Mouse (Mus musculus) liver, embryonic 14.5 days (tissue): ENCODE measurements around the gene Sec14l3. TPM values are rescaled to one million over a fixed set of nuclear protein-coding genes. Genes with fewer than 3 reads are reported as not detected.

ENCODE experiments used
- ATAC-seq: fragments of 200-750 bp; cut with Nextera tagmentation; 2 replicates; pipeline ENCODE4 v1.8.0; 2017; ENCODE audit warnings: moderate number of reproducible peaks, mild to moderate bottlenecking, moderate library complexity; ENCODE audit not compliant: insufficient read depth
- DNase-seq, 3 experiments: peaks; one replicate each; pipeline ENCODE4 v3.0.0-alpha.2; 2012 to 2013; ENCODE audit warnings: low read depth in 3 of 3, low spot score in 3 of 3
- H3K27ac ChIP-seq: fragments of 300-500 bp; sonication (generic); 2 replicates; pipeline ENCODE4 v1.5.1; 2014; ENCODE audit warnings: moderate library complexity, mild to moderate bottlenecking, control low read depth, inconsistent platforms
- H3K27me3 ChIP-seq: fragments of 300-500 bp; sonication (generic); 2 replicates; pipeline ENCODE4 v1.6.1; 2014; ENCODE audit warnings: mild to moderate bottlenecking, low read length, moderate library complexity; ENCODE audit not compliant: control insufficient read depth, insufficient read depth
- H3K36me3 ChIP-seq: fragments of 300-500 bp; sonication (generic); replicated peaks from 2 replicates; pipeline ENCODE4 v1.6.1; 2014; ENCODE audit warnings: low read depth; ENCODE audit not compliant: control insufficient read depth, insufficient read depth
- H3K4me1 ChIP-seq, 2 experiments: fragments of 200-500 bp in 1 of 2; fragments of 300-500 bp in 1 of 2; sonication (generic) in 1 of 2; replicated peaks; 2 replicates each; pipeline ENCODE4 v1.6.1; 2012 to 2014; ENCODE audit warnings: antibody characterized with exemption in 1 of 2, inconsistent platforms in 1 of 2, low read length in 1 of 2; ENCODE audit not compliant: control insufficient read depth in 2 of 2, insufficient read depth in 2 of 2
- H3K4me2 ChIP-seq: fragments of 300-500 bp; sonication (generic); 2 replicates; pipeline ENCODE4 v1.6.1; 2014; ENCODE audit warnings: low read depth, mild to moderate bottlenecking, control low read depth, moderate library complexity
- H3K4me3 ChIP-seq, 2 experiments: fragments of 200-500 bp in 1 of 2; fragments of 300-500 bp in 1 of 2; sonication (generic) in 1 of 2; 2 replicates each; pipeline ENCODE4 v1.5.1; 2012 to 2014; ENCODE audit warnings: low read depth in 2 of 2, low read length in 2 of 2, mild to moderate bottlenecking in 2 of 2, control low read depth in 1 of 2, inconsistent platforms in 1 of 2, moderate library complexity in 1 of 2; ENCODE audit not compliant: insufficient read depth in 1 of 2
- H3K9ac ChIP-seq: fragments of 300-500 bp; sonication (generic); replicated peaks from 2 replicates; pipeline ENCODE4 v1.6.1; 2014; ENCODE audit warnings: mild to moderate bottlenecking, control low read depth, moderate library complexity
- H3K9me3 ChIP-seq: fragments of 300-500 bp; sonication (generic); 2 replicates; pipeline ENCODE4 v1.6.1; 2016; ENCODE audit warnings: low read length, mixed read lengths; ENCODE audit not compliant: control insufficient read depth
- CTCF ChIP-seq: IDR thresholded peaks from 2 replicates; pipeline ENCODE4 v1.5.1; 2016; ENCODE audit warnings: antibody characterized with exemption, low read depth, control low read depth
- EP300 ChIP-seq: IDR thresholded peaks from 2 replicates; pipeline ENCODE4 v1.6.1; 2016; ENCODE audit warnings: antibody characterized with exemption, low read depth
- WGBS: fragments of 180-500 bp; shearing (Covaris S2); extraction: QIAGEN DNeasy Blood & Tissue Kit; methylation state at CpG from one replicate; pipeline ENCODE4 v1.1.7; 2014; ENCODE audit not compliant: insufficient replicate concordance; 5-methylcytosine and 5-hydroxymethylcytosine counted together
- polyA plus RNA-seq, 2 experiments: library from polyadenylated mRNA; depleted of rRNA in 1 of 2; stranded (reverse) in 1 of 2; unstranded in 1 of 2; fragments of >200 nt; fragmentation: Nextera tagmentation in 1 of 2; extraction: Ambion mirVana in 1 of 2; gene quantifications; 2 replicates each; pipeline versions ENCODE4 v1.2.1 to v1.2.3; 2012 to 2014

Sec14l3 gene
- polyA plus RNA-seq, 2 experiments: not detected

DNA sequence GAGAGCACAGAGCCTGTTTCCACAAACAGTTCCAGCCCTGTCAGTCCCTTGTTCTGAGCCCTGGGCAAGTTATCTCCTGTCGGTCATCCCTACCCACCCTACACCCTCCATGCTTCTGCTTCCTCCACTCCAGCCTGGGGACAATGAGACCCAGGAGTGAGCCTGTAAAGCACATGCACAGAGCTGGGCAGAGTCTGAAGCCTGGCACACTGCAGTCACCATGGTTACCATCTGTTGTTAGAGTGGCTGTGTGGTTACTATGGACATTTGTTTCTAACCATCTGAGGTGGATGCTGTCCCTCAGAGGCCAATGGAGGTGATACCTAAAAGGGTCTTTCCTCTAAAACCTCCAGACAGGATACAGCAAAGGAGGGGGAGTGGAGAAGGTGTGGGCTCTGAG is 5.0 kb downstream of the Sec14l3 start:
- H3K9me3 ChIP-seq: no peaks in the 10 kb centered on the region
- TF ChIP-seq CTCF: no peak
- TF ChIP-seq EP300: no peak
- 60% methylated on average over 1 of the region's 1 CpGs for WGBS
- H3K27me3 ChIP-seq: no peaks in the 10 kb centered on the region
- no peak for DNase-seq
- no peak overlapping the region for H3K4me3 ChIP-seq
- no peaks in the 10 kb centered on the region for H3K4me1 ChIP-seq
- H3K9ac ChIP-seq: no peak overlapping the region
- no peak overlapping the region for H3K27ac ChIP-seq
- no peaks in the 10 kb centered on the region for H3K36me3 ChIP-seq
- ATAC-seq: no peak
- H3K4me2 ChIP-seq: no peak overlapping the region

DNA sequence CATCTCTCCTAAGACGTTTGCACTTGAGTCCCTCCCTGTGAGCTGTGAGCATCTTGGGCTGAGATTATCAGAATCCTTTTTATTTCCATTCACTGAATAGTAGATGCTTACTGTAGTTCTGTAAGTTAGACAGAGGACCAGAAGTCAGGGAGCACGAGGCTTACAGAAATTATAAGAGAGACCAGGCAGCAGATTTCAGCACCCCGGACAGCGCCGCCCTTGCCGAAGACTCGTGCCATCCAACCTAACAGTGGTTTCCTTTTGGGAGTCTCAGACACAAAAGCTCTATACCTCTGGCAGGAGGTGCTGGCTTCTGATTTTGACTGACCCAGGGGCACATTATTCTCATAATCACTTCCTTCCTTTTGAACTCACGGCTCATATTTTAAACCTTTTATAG is 12.0 kb downstream of the Sec14l3 start:
- H3K4me1 ChIP-seq: no peaks in the 10 kb centered on the region
- no peak overlapping the region for H3K4me2 ChIP-seq
- H3K9me3 ChIP-seq: no peaks in the 10 kb centered on the region
- no peak for ATAC-seq
- no peaks in the 10 kb centered on the region for H3K36me3 ChIP-seq
- no peak overlapping the region for H3K9ac ChIP-seq
- TF ChIP-seq CTCF: no peak
- no peak for TF ChIP-seq EP300
- H3K4me3 ChIP-seq: no peak overlapping the region
- DNase-seq: no peak
- no peak overlapping the region for H3K27ac ChIP-seq
- 14% methylated on average over 8 of the region's 8 CpGs for WGBS
- no peaks in the 10 kb centered on the region for H3K27me3 ChIP-seq

DNA sequence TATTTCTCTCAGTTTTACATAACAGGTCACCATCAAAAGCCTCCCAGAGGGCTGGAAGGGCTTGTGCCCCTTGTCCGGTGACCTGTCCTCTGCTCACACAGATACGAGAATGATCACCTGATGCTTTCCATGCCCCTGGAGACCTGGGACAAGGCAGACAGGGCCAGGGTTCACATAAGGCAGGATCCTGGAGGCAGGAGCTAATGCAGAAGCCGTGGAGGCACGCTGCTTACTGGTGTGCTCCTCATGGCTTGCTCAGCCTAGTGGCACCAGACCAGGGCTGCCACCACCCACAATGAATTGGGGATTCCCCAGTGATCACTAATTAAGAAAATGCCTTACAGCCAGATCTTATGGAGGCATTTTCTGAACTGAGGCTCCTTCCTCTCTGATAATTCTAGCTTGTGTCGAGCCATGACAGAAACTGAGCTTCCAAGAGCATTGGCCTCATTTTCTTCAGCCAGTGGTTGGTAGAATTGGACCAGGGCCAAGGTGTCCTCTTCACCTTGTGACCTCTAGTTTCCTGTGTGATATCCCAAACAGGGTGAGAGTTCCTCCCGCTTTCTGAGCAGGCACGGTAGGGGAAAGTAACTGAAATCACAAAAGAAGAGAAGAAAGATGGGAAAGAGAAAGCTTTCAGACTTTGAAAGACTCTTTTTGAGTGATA is 13.8 kb downstream of the Sec14l3 start:
- H3K9me3 ChIP-seq: no peaks in the 10 kb centered on the region
- TF ChIP-seq EP300 (no peak), CTCF (no peak)
- no peaks in the 10 kb centered on the region for H3K36me3 ChIP-seq
- no peak overlapping the region for H3K4me3 ChIP-seq
- 56% methylated on average over 7 of the region's 7 CpGs for WGBS
- H3K9ac ChIP-seq: no peak overlapping the region
- H3K27ac ChIP-seq: no peak overlapping the region
- no peak overlapping the region for H3K4me2 ChIP-seq
- no peaks in the 10 kb centered on the region for H3K4me1 ChIP-seq
- ATAC-seq (no peak), DNase-seq (no peak)
- H3K27me3 ChIP-seq: no peaks in the 10 kb centered on the region

DNA sequence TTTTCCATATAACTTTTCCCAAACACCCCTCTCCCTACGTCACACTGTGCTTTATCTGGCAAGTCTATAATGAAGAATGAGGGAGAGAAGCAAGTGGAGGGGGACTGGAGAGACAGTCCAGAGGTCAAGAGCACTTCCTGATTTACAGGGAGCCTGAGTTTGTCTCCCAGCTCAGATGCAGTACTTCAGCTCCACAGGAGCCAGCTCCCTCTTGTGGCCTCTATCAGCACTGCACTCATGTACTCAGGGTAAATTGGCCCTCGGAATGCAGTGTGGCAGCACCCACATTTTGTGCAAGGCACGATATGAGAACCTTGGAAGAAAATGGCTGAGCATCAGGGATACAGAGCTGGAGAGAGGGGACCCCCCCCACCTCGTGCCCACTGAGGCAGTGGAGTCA is 15.6 kb downstream of the Sec14l3 start:
- Histone ChIP-seq H3K36me3 (no peaks in the 10 kb centered on the region), H3K27ac (no peak overlapping the region), H3K27me3 (no peaks in the 10 kb centered on the region), H3K4me3 (no peak overlapping the region), H3K4me1 (no peaks in the 10 kb centered on the region), H3K9ac (no peak overlapping the region), H3K4me2 (no peak overlapping the region), H3K9me3 (no peaks in the 10 kb centered on the region)
- 10% methylated on average over 4 of the region's 4 CpGs for WGBS
- TF ChIP-seq CTCF: peak; percentile 94
- TF ChIP-seq EP300: no peak
- ATAC-seq (no peak), DNase-seq (peak in 2 of 3 experiments; percentile 22)

DNA sequence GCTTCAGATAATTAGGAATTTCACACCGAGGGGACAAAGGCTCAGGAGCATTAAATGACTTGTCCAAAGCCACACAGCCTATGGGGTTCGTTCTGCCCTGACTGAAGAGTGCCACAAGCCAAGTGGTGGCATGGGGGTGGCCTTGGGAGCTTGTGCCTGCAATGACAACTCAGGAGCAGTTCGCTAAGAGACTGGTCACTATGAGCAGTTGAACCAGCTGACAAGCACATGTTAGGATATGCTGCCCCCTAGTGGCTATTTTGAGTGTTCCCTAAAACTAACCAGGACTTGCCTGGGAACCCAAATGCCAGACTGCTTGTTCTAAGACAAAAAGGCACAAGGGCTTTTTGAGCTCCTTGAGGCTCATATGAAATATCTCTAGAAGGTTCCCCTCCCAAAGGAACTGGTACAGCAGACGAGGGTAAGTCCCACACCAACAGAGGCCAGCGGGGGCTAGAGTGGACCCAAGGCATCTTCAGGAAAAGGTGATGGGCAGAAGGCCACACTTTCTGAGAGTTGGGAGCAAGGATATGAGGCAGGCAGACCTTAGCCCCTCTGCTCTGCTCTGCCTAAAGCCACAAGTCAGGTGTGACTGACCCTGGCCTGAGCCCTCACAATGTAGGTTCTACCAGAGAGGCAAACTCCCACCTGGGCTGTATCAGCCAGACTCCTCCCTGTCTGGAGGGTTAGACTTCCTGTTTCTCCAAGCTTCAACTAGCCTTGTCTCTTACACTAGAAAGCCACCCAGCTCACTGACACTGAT is 18.9 kb downstream of the Sec14l3 start:
- H3K27me3 ChIP-seq: no peaks in the 10 kb centered on the region
- peak; percentile 36 to 46 (median 41) for DNase-seq
- no peak overlapping the region for H3K27ac ChIP-seq
- no peaks in the 10 kb centered on the region for H3K36me3 ChIP-seq
- H3K9ac ChIP-seq: no peak overlapping the region
- no peaks in the 10 kb centered on the region for H3K4me1 ChIP-seq
- H3K9me3 ChIP-seq: no peaks in the 10 kb centered on the region
- ATAC-seq: no peak
- no peak overlapping the region for H3K4me2 ChIP-seq
- no peak for TF ChIP-seq EP300
- peak; percentile 87 for TF ChIP-seq CTCF
- no peak overlapping the region for H3K4me3 ChIP-seq
- 32% methylated on average over 5 of the region's 5 CpGs for WGBS
